Mouse (Mus musculus): Measurements from ENCODE around the gene Klf13.

The Klf13 gene

GRCm38 (mm10) chr7:63938914-63939396, at the start of gene Klf13:
Gene Klf13 (minus strand): TSS chr7:63938915.
- peak; percentile 97 for DNase-seq

- no peak for DNase-seq
Measured at GRCm38 (mm10) chr7:63988391-63988790, 49.7 kb upstream of the Klf13 start.

- DNase-seq: peak; percentile 35
Measured at GRCm38 (mm10) chr7:63986407-63987182, 47.9 kb upstream of the Klf13 start.

- no peak for DNase-seq
Measured at GRCm38 (mm10) chr7:63985696-63986406, 47.1 kb upstream of the Klf13 start.

GRCm38 (mm10) chr7:63985266-63985665, 46.6 kb upstream of the Klf13 start:
- DNase-seq: no peak

- no peak for DNase-seq
Measured at GRCm38 (mm10) chr7:63984329-63984728, 45.6 kb upstream of the Klf13 start.

GRCm38 (mm10) chr7:63977631-63978030, 38.9 kb upstream of the Klf13 start:
- no peak for DNase-seq

- DNase-seq: peak; percentile 60
Measured at GRCm38 (mm10) chr7:63970986-63971385, 32.3 kb upstream of the Klf13 start.

- DNase-seq: no peak
Measured at GRCm38 (mm10) chr7:63969941-63970340, 31.2 kb upstream of the Klf13 start.

- no peak for DNase-seq
Measured at GRCm38 (mm10) chr7:63965635-63966418, 27.1 kb upstream of the Klf13 start.

GRCm38 (mm10) chr7:63965135-63965534, 26.4 kb upstream of the Klf13 start:
- peak; percentile 37 for DNase-seq

GRCm38 (mm10) chr7:63964121-63964520, 25.4 kb upstream of the Klf13 start:
- no peak for DNase-seq

GRCm38 (mm10) chr7:63963632-63964031, 24.9 kb upstream of the Klf13 start:
- DNase-seq: no peak

- no peak for DNase-seq
Measured at GRCm38 (mm10) chr7:63957872-63958640, 19.3 kb upstream of the Klf13 start.

GRCm38 (mm10) chr7:63956981-63957713, 18.4 kb upstream of the Klf13 start:
- no peak for DNase-seq

- no peak for DNase-seq
Measured at GRCm38 (mm10) chr7:63956138-63956823, 17.6 kb upstream of the Klf13 start.

GRCm38 (mm10) chr7:63955440-63955839, 16.7 kb upstream of the Klf13 start:
- DNase-seq: no peak

- DNase-seq: no peak
Measured at GRCm38 (mm10) chr7:63952077-63952898, 13.6 kb upstream of the Klf13 start.

GRCm38 (mm10) chr7:63950931-63951607, 12.4 kb upstream of the Klf13 start:
- peak; percentile 38 for DNase-seq

GRCm38 (mm10) chr7:63949176-63949575, 10.5 kb upstream of the Klf13 start:
- DNase-seq: no peak
